Mouse (Mus musculus) stomach, embryonic 14.5 days (tissue): Measurements from ENCODE around the gene Bckdhb. TPM values are rescaled to one million over a fixed set of nuclear protein-coding genes. Genes with fewer than 3 reads are reported as not detected.
"Not testable (repeated sequence)": the region's sequence is repeated elsewhere in the genome, so short reads cannot be mapped to it uniquely, and the experiment has no call there.

Experiments used
- ATAC-seq: fragments of 200-750 bp; cut with Nextera tagmentation; 2 replicates; pipeline ENCODE4 v1.8.0; 2017; ENCODE audit warnings: low read depth, moderate TSS enrichment; ENCODE audit not compliant: insufficient number of reproducible peaks, insufficient read depth, low FRiP score
- H3K27ac ChIP-seq: fragments of 300-500 bp; sonication (generic); 2 replicates; pipeline ENCODE4 v1.5.1; 2014; ENCODE audit warnings: mild to moderate bottlenecking, low read length, moderate library complexity, mixed read lengths
- H3K27me3 ChIP-seq: fragments of 300-500 bp; sonication (generic); 2 replicates; pipeline ENCODE4 v1.6.1; 2014; ENCODE audit warnings: low read length, control low read depth, mixed read lengths; ENCODE audit not compliant: control insufficient read depth, insufficient read depth
- H3K36me3 ChIP-seq: fragments of 300-500 bp; sonication (generic); 2 replicates; pipeline ENCODE4 v1.6.1; 2014; ENCODE audit warnings: mild to moderate bottlenecking, control low read depth, low read length, moderate library complexity, mixed read lengths; ENCODE audit not compliant: control insufficient read depth, insufficient read depth
- H3K4me1 ChIP-seq: fragments of 300-500 bp; sonication (generic); 2 replicates; pipeline ENCODE4 v1.6.1; 2014; ENCODE audit warnings: low read length, control low read depth, mixed read lengths; ENCODE audit not compliant: control insufficient read depth, insufficient read depth
- H3K4me2 ChIP-seq: fragments of 300-500 bp; sonication (generic); replicated peaks from 2 replicates; pipeline ENCODE4 v1.6.1; 2014; ENCODE audit warnings: low read depth, low read length, control low read depth
- H3K4me3 ChIP-seq: fragments of 300-500 bp; sonication (generic); 2 replicates; pipeline ENCODE4 v1.5.1; 2014; ENCODE audit warnings: low read depth, low read length, control low read depth
- H3K9ac ChIP-seq: fragments of 300-500 bp; sonication (generic); replicated peaks from 2 replicates; pipeline ENCODE4 v1.6.1; 2014; ENCODE audit warnings: low read depth, mild to moderate bottlenecking, control low read depth, low read length, moderate library complexity, mixed read lengths
- H3K9me3 ChIP-seq: fragments of 300-500 bp; sonication (generic); 2 replicates; pipeline ENCODE4 v1.6.1; 2016; ENCODE audit warnings: low read depth, low read length, control low read depth; ENCODE audit not compliant: control insufficient read depth
- WGBS: fragments of 180-500 bp; shearing (Covaris S2); extraction: QIAGEN DNeasy Blood & Tissue Kit; methylation state at CpG from one replicate; pipeline ENCODE4 v1.1.7; 2014; 5-methylcytosine and 5-hydroxymethylcytosine counted together
- polyA plus RNA-seq: library from polyadenylated mRNA; unstranded; fragments of >200 nt; fragmentation: Nextera tagmentation; extraction: Ambion mirVana; gene quantifications from 2 replicates; pipeline ENCODE4 v1.2.1, GENCODE M21; 2014

Gene Bckdhb
- polyA plus RNA-seq, 1 experiment from 2014 or later, result 50.3 TPM

- H3K27ac ChIP-seq, result no peak overlapping the region
- no peaks in the 10 kb centered on the region for H3K9me3 ChIP-seq
- H3K9ac ChIP-seq, result no peak overlapping the region
- no peak for ATAC-seq
- H3K4me2 ChIP-seq, result no peak overlapping the region
- no peaks in the 10 kb centered on the region for H3K4me1 ChIP-seq
- H3K36me3 ChIP-seq, result no peaks in the 10 kb centered on the region
- no peak overlapping the region for H3K4me3 ChIP-seq
- H3K27me3 ChIP-seq, result no peaks in the 10 kb centered on the region
- 81% methylated on average over 3 of the region's 3 CpGs for WGBS
These were observed 17.9 kb upstream of the Bckdhb start for GRCm38 (mm10) chr9:83907017-83907416.

GRCm38 (mm10) chr9:83909836-83910235, 15.1 kb upstream of the Bckdhb start:
- Histone ChIP-seq H3K27ac (no peak overlapping the region), H3K27me3 (no peaks in the 10 kb centered on the region), H3K9me3 (no peaks in the 10 kb centered on the region), H3K36me3 (no peaks in the 10 kb centered on the region), H3K9ac (no peak overlapping the region), H3K4me2 (no peak overlapping the region), H3K4me1 (no peaks in the 10 kb centered on the region), H3K4me3 (no peak overlapping the region)
- WGBS, result 93% methylated on average over 2 of the region's 2 CpGs
- ATAC-seq, result no peak

- H3K9me3 ChIP-seq, result no peaks in the 10 kb centered on the region
- no peaks in the 10 kb centered on the region for H3K27me3 ChIP-seq
- no peaks in the 10 kb centered on the region for H3K36me3 ChIP-seq
- 82% methylated on average over 2 of the region's 2 CpGs for WGBS
- H3K27ac ChIP-seq, result no peak overlapping the region
- H3K4me2 ChIP-seq, result no peak overlapping the region
- no peak overlapping the region for H3K9ac ChIP-seq
- no peak overlapping the region for H3K4me3 ChIP-seq
- ATAC-seq, result no peak
- H3K4me1 ChIP-seq, result no peaks in the 10 kb centered on the region
These were observed 14.0 kb upstream of the Bckdhb start for GRCm38 (mm10) chr9:83910926-83911325.

GRCm38 (mm10) chr9:83922076-83922475, 2.9 kb upstream of the Bckdhb start:
- ATAC-seq, result no peak
- Histone ChIP-seq H3K9me3 (no peaks in the 10 kb centered on the region), H3K27ac (no peak overlapping the region), H3K9ac (no peak overlapping the region), H3K36me3 (no peaks in the 10 kb centered on the region), H3K4me1 (peaks cover 4% of the 10 kb centered on the region; the same call in 1 of the 2 replicates), H3K4me2 (no peak overlapping the region), H3K4me3 (no peak overlapping the region), H3K27me3 (no peaks in the 10 kb centered on the region)
- 82% methylated on average over 3 of the region's 3 CpGs for WGBS

DNA sequence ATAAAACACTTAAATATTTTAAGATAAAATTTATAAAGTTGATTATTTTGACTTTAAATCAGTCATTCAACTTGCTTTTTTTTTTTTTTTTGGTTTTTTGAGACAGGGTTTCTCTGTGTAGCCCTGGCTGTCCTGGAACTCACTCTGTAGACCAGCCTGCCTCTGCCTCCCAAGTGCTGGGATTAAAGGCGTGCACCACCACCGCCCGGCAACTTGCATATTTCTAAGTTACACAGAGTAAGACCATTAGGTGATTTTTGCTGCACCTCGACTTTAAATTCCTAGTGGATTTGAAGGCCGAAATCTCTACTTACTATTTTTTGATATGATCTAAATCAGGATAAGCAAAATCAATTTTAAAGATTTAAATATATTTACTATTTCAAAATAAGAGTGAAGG, 589 bp upstream of the Bckdhb start:
- Histone ChIP-seq H3K27me3 (no peaks in the 10 kb centered on the region), H3K4me1 (peaks cover 4% of the 10 kb centered on the region; the same call in 1 of the 2 replicates), H3K27ac (no peak overlapping the region), H3K9me3 (no peaks in the 10 kb centered on the region), H3K36me3 (no peaks in the 10 kb centered on the region), H3K9ac (0 out of 2 replicates have a peak overlapping the region, but pooled peaks have one; percentile 57), H3K4me2 (peak overlapping the region; percentile 74), H3K4me3 (peak overlapping the region; percentile 73)
- 91% methylated on average over 5 of the region's 5 CpGs for WGBS
- ATAC-seq, result no peak

DNA sequence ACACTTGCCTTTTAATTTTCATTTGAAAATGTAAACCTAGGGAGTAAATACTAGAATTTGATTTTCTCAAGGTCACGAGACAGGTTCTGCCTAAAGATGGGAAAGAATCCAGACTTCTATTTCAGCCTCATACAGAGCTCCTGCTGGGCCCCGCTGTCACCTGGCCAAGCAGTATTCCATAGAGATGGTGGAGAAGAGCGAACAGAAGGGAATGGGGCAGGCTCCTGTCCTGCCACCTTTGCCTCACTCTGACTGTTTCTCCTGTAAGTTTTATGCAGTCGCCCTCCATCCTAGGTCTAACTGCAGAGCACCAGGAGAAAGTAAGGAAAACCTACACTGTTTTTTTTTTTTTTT, 720 bp downstream of the Bckdhb start:
- Histone ChIP-seq H3K4me2 (peak overlapping the region; percentile 74), H3K36me3 (no peaks in the 10 kb centered on the region), H3K9me3 (no peaks in the 10 kb centered on the region), H3K27me3 (no peaks in the 10 kb centered on the region), H3K9ac (peak overlapping the region; percentile 57), H3K27ac (no peak overlapping the region), H3K4me3 (peak overlapping the region; percentile 73), H3K4me1 (peaks cover 4% of the 10 kb centered on the region; the same call in 1 of the 2 replicates)
- ATAC-seq, result no peak
- WGBS, result 59% methylated on average over 4 of the region's 4 CpGs

GRCm38 (mm10) chr9:83926302-83926701, 1.4 kb downstream of the Bckdhb start:
- Histone ChIP-seq H3K9ac (no peak overlapping the region), H3K9me3 (no peaks in the 10 kb centered on the region), H3K27me3 (no peaks in the 10 kb centered on the region), H3K27ac (no peak overlapping the region), H3K4me3 (no peak overlapping the region), H3K4me2 (no peak overlapping the region), H3K36me3 (no peaks in the 10 kb centered on the region), H3K4me1 (peaks cover 4% of the 10 kb centered on the region; the same call in 1 of the 2 replicates)
- 81% methylated on average over 5 of the region's 5 CpGs for WGBS
- no peak for ATAC-seq

- not testable (repeated sequence) for H3K9me3 ChIP-seq, H3K4me2 ChIP-seq, H3K27ac ChIP-seq, H3K36me3 ChIP-seq, H3K27me3 ChIP-seq, H3K4me3 ChIP-seq, H3K9ac ChIP-seq, ATAC-seq, H3K4me1 ChIP-seq
These were observed 14.6 kb downstream of the Bckdhb start for GRCm38 (mm10) chr9:83939501-83939900.

- H3K4me3 ChIP-seq, result no peak overlapping the region
- no peak for ATAC-seq
- H3K4me1 ChIP-seq, result no peaks in the 10 kb centered on the region
- peaks cover 2% of the 10 kb centered on the region; the same call in 1 of the 2 replicates for H3K9me3 ChIP-seq
- H3K36me3 ChIP-seq, result no peaks in the 10 kb centered on the region
- no peak overlapping the region for H3K9ac ChIP-seq
- no peak overlapping the region for H3K27ac ChIP-seq
- no peaks in the 10 kb centered on the region for H3K27me3 ChIP-seq
- H3K4me2 ChIP-seq, result no peak overlapping the region
- WGBS, result 94% methylated on average over 3 of the region's 3 CpGs
These were observed 15.1 kb downstream of the Bckdhb start for GRCm38 (mm10) chr9:83940016-83940415.
